Mouse (Mus musculus) liver, adult (tissue): ENCODE measurements around the gene Rbmx2.

Source experiments
- GATA4 ChIP-seq: IDR thresholded peaks from 2 replicates; pipeline ENCODE4 v1.6.1; 2014; ENCODE audit warnings: mild to moderate bottlenecking, low read length; ENCODE audit not compliant: insufficient replicate concordance

The Rbmx2 gene

DNA sequence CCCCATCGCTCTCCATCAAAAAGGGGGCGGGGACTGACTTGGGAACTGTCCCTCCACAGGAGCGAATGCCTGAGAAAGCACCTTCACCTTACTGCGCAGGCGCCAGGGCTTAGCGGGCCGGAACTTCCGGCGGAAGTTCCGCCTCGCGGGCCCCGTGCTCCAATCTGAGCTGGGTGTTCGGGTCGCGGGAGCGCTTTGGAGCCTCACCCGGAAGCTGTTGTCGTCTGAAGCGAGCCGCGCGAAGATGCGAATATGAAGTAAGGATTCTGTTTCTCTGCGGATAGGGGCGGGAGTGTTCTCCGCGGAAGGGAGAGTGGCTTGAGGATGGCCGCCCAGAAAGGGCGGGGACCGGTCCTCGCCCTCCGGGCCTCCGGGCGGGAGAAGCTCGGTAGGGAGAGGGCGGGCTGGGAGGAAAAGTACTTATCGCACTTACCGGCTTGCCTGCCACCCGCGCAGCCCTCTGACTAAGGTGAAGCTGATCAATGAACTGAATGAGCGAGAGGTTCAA is at the start of gene Rbmx2:
Gene Rbmx2, plus strand, starts transcription at position 141 of the 508 bp plus-strand sequence.
- TF ChIP-seq GATA4 = no peak

DNA sequence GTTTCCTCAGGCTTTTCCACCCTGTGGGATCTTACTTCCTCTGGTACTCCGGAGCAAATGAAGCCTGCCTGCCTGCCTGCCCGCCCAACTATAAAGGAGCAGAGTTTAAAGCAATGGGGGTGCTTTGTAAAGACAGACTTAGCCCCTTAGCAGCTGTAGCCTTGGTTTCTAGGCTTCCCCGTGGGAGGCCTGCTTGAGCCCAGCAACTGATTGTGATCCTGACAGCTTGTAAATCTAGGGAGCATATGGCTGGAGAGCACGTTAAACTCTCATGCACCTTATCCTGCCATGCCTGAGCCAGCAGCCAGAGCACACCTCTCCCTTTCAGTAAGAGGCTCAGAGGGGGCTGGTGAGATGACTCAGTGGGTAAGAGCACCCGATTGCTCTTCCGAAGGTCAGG is 28.0 kb upstream of the Rbmx2 start:
- no peak for TF ChIP-seq GATA4

DNA sequence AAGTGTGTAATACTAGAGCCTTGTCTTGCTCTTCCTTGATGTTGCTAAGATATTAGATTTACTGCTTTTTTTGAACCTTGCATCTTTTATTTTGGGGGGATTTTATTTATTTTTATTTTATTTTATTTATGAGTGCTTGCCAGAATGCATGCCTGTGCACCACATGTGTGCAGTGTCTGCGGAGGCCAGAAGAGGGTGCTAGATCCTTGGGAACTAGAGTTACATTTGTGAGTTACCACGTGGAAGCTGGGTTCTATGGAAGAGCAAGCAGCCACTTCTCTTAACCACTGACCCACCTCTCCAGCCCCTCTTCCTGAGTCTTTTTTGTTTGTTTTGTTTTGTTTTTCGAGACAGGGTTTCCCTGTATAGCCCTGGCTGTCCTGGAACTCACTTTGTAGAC is 25.2 kb upstream of the Rbmx2 start:
- no peak for TF ChIP-seq GATA4

DNA sequence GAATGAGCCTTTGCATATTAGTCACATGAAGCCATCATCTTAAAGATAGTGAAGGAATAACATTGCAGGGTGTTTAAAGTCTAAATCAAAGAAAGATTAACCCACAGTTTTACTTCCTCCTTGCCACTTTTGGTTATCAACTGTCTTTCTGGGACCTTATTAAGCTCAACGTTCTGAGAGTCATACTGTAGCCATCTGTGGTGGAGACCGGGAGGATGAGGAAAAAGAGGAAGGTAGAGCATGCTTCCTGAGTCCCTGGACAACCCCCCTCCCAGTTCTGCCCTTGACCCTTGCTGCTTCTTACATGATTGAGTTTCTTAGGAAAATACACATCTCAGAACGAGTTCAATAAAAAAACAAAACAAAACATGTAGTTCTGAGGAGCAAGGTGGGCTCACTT is 23.1 kb upstream of the Rbmx2 start:
- no peak for TF ChIP-seq GATA4

DNA sequence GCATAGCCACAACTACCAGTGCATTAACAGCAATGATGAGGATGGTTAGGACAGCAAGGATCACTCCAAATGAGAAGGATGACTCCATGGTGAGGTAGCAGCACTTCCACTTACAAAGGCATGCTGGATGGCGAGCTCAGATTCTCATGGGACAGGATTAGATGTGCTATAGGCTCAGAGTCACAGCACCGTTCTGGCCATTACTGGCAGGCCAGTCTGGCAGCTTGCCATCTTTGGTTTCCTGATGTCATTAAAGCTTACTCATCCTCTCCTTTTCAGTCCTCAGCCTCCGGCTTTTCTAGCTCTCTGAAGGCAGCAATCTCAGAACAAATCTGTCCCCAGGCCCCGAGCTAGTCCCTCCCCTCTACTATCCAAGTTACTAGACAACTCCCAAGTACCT is 20.6 kb upstream of the Rbmx2 start, which contains the start of gene Gpr119:
Gene Gpr119, minus strand, starts transcription at position 308 of the 400 bp plus-strand sequence.
- no peak for TF ChIP-seq GATA4

DNA sequence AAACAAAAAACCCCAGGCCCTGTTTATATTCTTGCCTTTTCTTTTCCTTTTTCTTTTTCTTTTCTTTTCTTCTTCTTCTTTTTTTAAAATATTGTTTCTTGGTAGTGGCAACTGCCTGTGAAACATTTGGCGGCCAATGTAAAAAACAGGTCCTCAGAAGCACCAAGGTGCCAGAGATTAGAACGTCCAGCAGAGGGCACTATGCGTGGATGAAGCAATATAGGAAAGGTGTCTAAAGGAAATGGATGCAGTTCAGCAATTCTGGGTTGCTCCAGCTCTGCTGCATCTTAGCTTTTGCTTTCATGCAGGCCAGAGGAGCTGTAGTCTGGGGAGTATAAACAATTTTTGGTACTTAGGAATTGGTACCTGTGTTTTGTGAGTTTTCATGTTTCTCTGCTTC is 11.4 kb upstream of the Rbmx2 start:
- TF ChIP-seq GATA4 = no peak

DNA sequence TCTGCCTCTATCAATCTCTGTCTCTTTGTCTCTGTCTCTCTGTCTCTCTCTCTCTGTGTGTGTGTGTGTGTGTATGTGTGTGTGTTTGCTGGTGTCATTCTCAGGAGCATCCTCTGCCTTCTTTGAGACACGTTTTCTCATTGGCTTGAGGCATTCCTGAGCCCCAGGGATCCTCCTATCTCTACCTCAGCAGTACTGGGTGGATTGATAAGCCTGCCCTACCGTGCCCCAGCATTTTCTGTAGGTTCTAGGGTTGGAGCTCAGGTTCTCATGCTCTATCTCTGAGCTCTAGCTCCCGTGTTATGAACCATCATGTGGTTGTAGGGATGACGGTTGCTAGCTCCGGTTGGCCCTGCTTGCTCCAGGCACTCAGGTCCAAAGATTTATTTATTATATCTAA is 10.9 kb upstream of the Rbmx2 start:
- TF ChIP-seq GATA4 = no peak

DNA sequence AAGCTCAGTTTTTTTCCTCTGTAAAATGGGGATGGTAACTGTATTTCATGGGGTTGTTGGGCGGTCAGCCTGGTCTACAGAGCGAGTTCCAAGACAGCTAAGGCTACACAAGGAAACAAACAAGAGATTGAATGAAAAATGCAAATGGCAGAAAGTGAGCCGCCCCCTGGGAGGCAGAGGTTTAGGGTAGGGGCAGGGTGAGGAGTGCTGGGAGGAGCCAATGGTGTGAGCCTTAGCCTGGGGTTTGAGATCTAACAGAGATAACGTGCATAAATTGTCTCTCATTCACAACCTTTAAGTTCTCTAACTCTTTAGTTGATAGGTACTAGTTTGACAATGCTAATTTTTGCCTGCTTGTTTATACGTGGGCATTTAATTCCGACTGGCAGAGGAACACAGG is 344 bp upstream of the Rbmx2 start:
- peak; percentile 45; the same call in 1 of the 2 replicates for TF ChIP-seq GATA4

DNA sequence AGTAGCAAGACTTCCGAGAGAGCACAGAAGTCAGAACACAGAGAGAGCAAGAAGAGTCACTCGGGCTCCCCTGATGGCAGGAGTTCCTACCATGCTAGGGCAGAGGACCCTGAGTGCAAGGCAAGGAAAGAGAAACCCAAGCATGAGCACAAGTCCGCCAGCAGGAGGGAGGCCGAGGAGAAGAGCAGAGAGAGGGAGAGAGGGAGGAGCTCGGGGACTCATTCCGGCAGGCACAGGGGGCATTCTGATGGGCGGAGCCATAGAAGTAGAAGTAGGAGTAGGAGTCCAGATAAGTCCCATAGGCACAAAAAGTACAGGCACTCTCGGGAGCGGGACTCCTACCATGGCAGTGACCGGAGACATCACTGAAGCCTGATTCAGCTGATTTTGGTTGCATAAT is 14.9 kb downstream of the Rbmx2 start:
- no peak for TF ChIP-seq GATA4

DNA sequence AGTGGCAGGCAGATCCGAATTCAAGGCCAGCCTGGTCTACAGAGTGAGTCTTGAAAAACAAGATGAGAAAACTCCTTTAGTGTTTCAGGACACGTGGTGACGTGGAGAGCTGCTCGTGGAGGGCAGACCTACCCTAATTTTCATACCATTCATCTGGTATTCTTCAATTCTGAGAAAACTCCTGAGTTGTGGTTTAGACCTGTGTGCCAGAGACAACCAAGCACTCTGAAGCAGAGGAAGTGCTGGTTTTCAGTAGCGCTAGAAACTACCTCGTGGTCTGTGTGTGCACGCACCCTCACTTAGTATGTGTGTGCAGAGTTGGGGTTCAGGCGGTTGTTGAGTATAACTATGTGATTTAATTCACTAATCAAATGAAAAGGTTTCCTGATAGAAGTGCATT is 18.0 kb downstream of the Rbmx2 start:
- TF ChIP-seq GATA4 = no peak

DNA sequence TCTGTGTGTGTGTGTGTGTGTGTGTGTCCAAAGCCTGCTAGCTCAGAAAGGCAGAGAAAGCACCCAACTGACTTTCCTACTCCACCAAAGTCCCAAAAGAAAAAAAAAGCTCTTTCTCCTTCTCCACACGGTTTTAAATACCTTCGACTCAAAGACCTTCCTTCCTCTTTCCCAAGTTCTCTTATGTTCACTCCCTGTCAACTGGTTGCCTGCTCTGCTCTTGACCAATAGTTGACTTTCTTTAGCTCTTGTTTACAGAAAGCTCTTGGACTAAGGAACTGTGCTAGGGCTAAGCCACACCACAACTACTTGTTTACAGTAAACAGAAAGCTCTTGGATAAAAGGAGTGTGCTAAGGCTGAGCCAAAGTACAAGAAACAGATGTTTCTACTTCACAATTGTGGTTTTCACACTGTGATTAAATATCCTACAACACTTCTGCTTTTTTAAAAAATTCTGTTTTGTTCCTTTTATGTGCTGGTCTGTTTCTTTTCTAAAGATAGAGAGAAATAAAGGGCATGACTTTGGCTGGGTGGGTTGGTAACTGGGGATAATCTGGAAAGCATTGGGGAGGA is 60.0 kb downstream of the Rbmx2 start:
- no peak for TF ChIP-seq GATA4
